Mouse (Mus musculus) testis, adult 2 months (tissue): ENCODE measurements at regions not wholly inside any gene's neighbourhood (a gene's known extent, or its start where the extent isn't known, plus 50 kb on each side); places are given as distances from the start of the nearest gene placed in this dataset.

Experiments used
- H3K27ac ChIP-seq: fragments of 200-500 bp; 2 replicates; pipeline ENCODE4 v1.5.1; 2012; ENCODE audit warnings: low read depth, low read length; ENCODE audit not compliant: control insufficient read depth, insufficient read depth
- H3K27me3 ChIP-seq: fragments of 200-500 bp; 2 replicates; pipeline ENCODE4 v1.6.1; 2012; ENCODE audit warnings: mild to moderate bottlenecking, low read length, moderate library complexity; ENCODE audit not compliant: control insufficient read depth, insufficient read depth
- H3K36me3 ChIP-seq: fragments of 200-500 bp; 2 replicates; pipeline ENCODE4 v1.6.1; 2012; ENCODE audit warnings: mild to moderate bottlenecking, low read length; ENCODE audit not compliant: control insufficient read depth, insufficient read depth
- H3K4me1 ChIP-seq: fragments of 200-500 bp; 2 replicates; pipeline ENCODE4 v1.6.1; 2012; ENCODE audit warnings: low read length; ENCODE audit not compliant: control insufficient read depth, insufficient read depth
- H3K4me3 ChIP-seq: fragments of 200-500 bp; 2 replicates; pipeline ENCODE4 v1.5.1; 2012; ENCODE audit warnings: low read depth, mild to moderate bottlenecking, low read length, moderate library complexity, mixed read lengths; ENCODE audit not compliant: control insufficient read depth
- CTCF ChIP-seq: fragments of 200-500 bp; IDR thresholded peaks from 2 replicates; pipeline ENCODE4 v1.5.1; 2012; ENCODE audit warnings: low read depth, mild to moderate bottlenecking, inconsistent platforms, low read length, moderate library complexity; ENCODE audit not compliant: control insufficient read depth, insufficient read depth, insufficient replicate concordance
- POLR2A ChIP-seq: fragments of 200-500 bp; IDR thresholded peaks from 2 replicates; pipeline ENCODE4 v1.6.1; 2012; ENCODE audit warnings: low read depth, mild to moderate bottlenecking, inconsistent platforms, low read length, moderate library complexity; ENCODE audit not compliant: control insufficient read depth

- Histone ChIP-seq H3K4me3 (no peak overlapping the region), H3K27ac (no peak overlapping the region), H3K4me1 (no peaks in the 10 kb centered on the region), H3K36me3 (no peaks in the 10 kb centered on the region), H3K27me3 (no peaks in the 10 kb centered on the region)
- TF ChIP-seq POLR2A, result no peak
- no peak for TF ChIP-seq CTCF
These were observed 297.0 kb upstream of the Gm10295 start for GRCm38 (mm10) chr7:71648314-71648713.

GRCm38 (mm10) chr7:71646944-71647343 lies 295.7 kb upstream of the Gm10295 start:
- Histone ChIP-seq H3K36me3 (no peaks in the 10 kb centered on the region), H3K27ac (no peak overlapping the region), H3K27me3 (no peaks in the 10 kb centered on the region), H3K4me1 (no peaks in the 10 kb centered on the region), H3K4me3 (no peak overlapping the region)
- no peak for TF ChIP-seq POLR2A
- no peak for TF ChIP-seq CTCF

- no peak overlapping the region for H3K4me3 ChIP-seq
- H3K27ac ChIP-seq, result no peak overlapping the region
- no peaks in the 10 kb centered on the region for H3K36me3 ChIP-seq
- no peaks in the 10 kb centered on the region for H3K4me1 ChIP-seq
- TF ChIP-seq POLR2A (no peak), CTCF (no peak)
- H3K27me3 ChIP-seq, result no peaks in the 10 kb centered on the region
These were observed 271.8 kb upstream of the Gm10295 start for GRCm38 (mm10) chr7:71623048-71623447.

GRCm38 (mm10) chr7:71603159-71603558 lies 251.9 kb upstream of the Gm10295 start:
- Histone ChIP-seq H3K4me1 (no peaks in the 10 kb centered on the region), H3K27me3 (no peaks in the 10 kb centered on the region), H3K36me3 (no peaks in the 10 kb centered on the region), H3K4me3 (no peak overlapping the region), H3K27ac (no peak overlapping the region)
- TF ChIP-seq POLR2A (no peak), CTCF (no peak)

GRCm38 (mm10) chr7:71596780-71597179 lies 245.5 kb upstream of the Gm10295 start:
- no peaks in the 10 kb centered on the region for H3K27me3 ChIP-seq
- no peak overlapping the region for H3K4me3 ChIP-seq
- TF ChIP-seq CTCF (no peak), POLR2A (no peak)
- H3K4me1 ChIP-seq, result no peaks in the 10 kb centered on the region
- no peaks in the 10 kb centered on the region for H3K36me3 ChIP-seq
- H3K27ac ChIP-seq, result no peak overlapping the region

GRCm38 (mm10) chr7:71587626-71588025 lies 236.3 kb upstream of the Gm10295 start:
- Histone ChIP-seq H3K27ac (no peak overlapping the region), H3K36me3 (no peaks in the 10 kb centered on the region), H3K4me3 (no peak overlapping the region), H3K27me3 (no peaks in the 10 kb centered on the region), H3K4me1 (no peaks in the 10 kb centered on the region)
- TF ChIP-seq CTCF (no peak), POLR2A (no peak)

- no peaks in the 10 kb centered on the region for H3K36me3 ChIP-seq
- H3K4me1 ChIP-seq, result no peaks in the 10 kb centered on the region
- no peak overlapping the region for H3K4me3 ChIP-seq
- no peak for TF ChIP-seq POLR2A
- no peaks in the 10 kb centered on the region for H3K27me3 ChIP-seq
- H3K27ac ChIP-seq, result peak overlapping the region; percentile 29; the same call in 1 of the 2 replicates
These were observed 232.3 kb upstream of the Gm10295 start for GRCm38 (mm10) chr7:71583443-71584055.

- Histone ChIP-seq H3K36me3 (no peaks in the 10 kb centered on the region), H3K4me3 (no peak overlapping the region), H3K4me1 (no peaks in the 10 kb centered on the region), H3K27me3 (no peaks in the 10 kb centered on the region), H3K27ac (no peak overlapping the region)
- no peak for TF ChIP-seq POLR2A
- TF ChIP-seq CTCF, result no peak
These were observed 230.5 kb upstream of the Gm10295 start for GRCm38 (mm10) chr7:71581746-71582145.
